ENCODE assay signal across 19 mouse cellular contexts in the genomic region with DNA sequence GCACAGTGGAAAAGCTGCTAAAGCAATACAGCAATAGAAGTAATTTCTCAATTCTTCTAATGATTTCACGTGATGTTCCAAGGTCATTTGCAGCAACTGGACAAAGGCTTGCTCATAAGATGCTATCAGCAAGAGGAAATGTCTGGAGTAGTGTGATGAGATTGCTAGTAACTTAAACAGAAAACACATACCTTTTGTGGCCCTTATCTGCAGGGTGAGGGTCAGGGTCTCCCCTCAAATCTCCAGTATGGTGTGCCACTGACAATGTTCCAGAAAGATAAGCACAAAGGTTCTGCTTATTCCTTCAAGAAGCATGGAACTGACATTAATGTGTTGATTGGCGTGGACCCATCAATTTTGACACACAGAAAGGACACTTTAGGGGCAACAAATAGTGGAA.
"Had no signal": no experiment of that assay in that cellular context is flagged by ENCODE, and none has a peak within 500 bp of the region (broad histone marks: within the 10 kb centered on the region; RNA-seq: fewer than 3 reads in every experiment).

No protein-coding gene starts in this region.

- H3K27ac ChIP-seq: midbrain, embryonic 10.5 days; midbrain, embryonic 12.5 days; neural tube, embryonic 13.5 days; neural tube, embryonic 15.5 days had no signal

- H3K36me3 ChIP-seq: midbrain, embryonic 10.5 days; midbrain, embryonic 12.5 days; neural tube, embryonic 13.5 days; neural tube, embryonic 15.5 days had no signal

- H3K27me3 ChIP-seq: midbrain, embryonic 12.5 days; neural tube, embryonic 13.5 days; neural tube, embryonic 15.5 days had no signal

- ATAC-seq: midbrain, embryonic 16.5 days had no signal

- DNase-seq: lung, adult 18-20 months; lung, embryonic 14.5 days; lung, postnatal 10 days; lung, postnatal 4 days; midbrain, embryonic 14.5 days; retina, postnatal 1 day; right cerebral cortex, adult 18-20 months; right cerebral cortex, postnatal 25 days; right cerebral cortex, postnatal 4 days; spleen, adult 18-20 months; thymus, adult 18-20 months; thymus, postnatal 25 days; thymus, postnatal 4 days had no signal

- H3K4me3 ChIP-seq: midbrain, embryonic 10.5 days; midbrain, embryonic 12.5 days; myocyte; neural tube, embryonic 13.5 days; neural tube, embryonic 15.5 days had no signal

- H3K4me2 ChIP-seq: lung, embryonic 14.5 days; midbrain, embryonic 12.5 days; neural tube, embryonic 13.5 days; neural tube, embryonic 15.5 days had no signal

- H3K9me3 ChIP-seq: midbrain, embryonic 10.5 days; midbrain, embryonic 12.5 days; neural tube, embryonic 13.5 days; neural tube, embryonic 15.5 days had no signal

- H3K4me1 ChIP-seq: midbrain, embryonic 10.5 days; midbrain, embryonic 12.5 days; neural tube, embryonic 13.5 days; neural tube, embryonic 15.5 days had no signal

- H3K9ac ChIP-seq: lung, embryonic 14.5 days; midbrain, embryonic 12.5 days; neural tube, embryonic 13.5 days; neural tube, embryonic 15.5 days had no signal
